Comparison of ENCODE assay signal across 13 mouse cellular contexts in genomic region chr4:136820069-136820522, GRCm38 (mm10). TPM values are rescaled to one million over a fixed set of nuclear protein-coding genes. Genes with fewer than 3 reads are reported as not detected.
DNase-seq lines count a peak whose midpoint lies in the region; ATAC-seq and TF ChIP-seq lines count a peak whose summit lies in the region.
"Had no signal": no experiment of that assay in that cellular context is flagged by ENCODE, and none has a peak within 500 bp of the region (broad histone marks: within the 10 kb centered on the region; RNA-seq: fewer than 3 reads in every experiment).

No protein-coding gene starts in this region.

- H3K27ac ChIP-seq in stomach, embryonic 14.5 days (ENCODE audit: low read length), result 0 out of 2 replicates have a peak overlapping the region, but pooled peaks have one; percentile 29
- H3K27ac ChIP-seq in stomach, postnatal 0 days (replicated peaks), result no peak overlapping the region
- H3K27ac ChIP-seq in forebrain, embryonic 12.5 days, result peak overlapping the region; percentile 93
- no peak overlapping the region for H3K27ac ChIP-seq in limb, embryonic 12.5 days
- no peak overlapping the region for H3K27ac ChIP-seq in stomach, embryonic 15.5 days
- H3K27ac ChIP-seq: lung, embryonic 15.5 days had no signal

- no peak overlapping the region for H3K4me3 ChIP-seq in stomach, embryonic 14.5 days (ENCODE audit: low read depth, low read length)
- no peak overlapping the region for H3K4me3 ChIP-seq in stomach, postnatal 0 days (ENCODE audit: low read depth, low read length)
- no peak overlapping the region for H3K4me3 ChIP-seq in forebrain, embryonic 12.5 days (replicated peaks)
- no peak overlapping the region for H3K4me3 ChIP-seq in limb, embryonic 12.5 days (replicated peaks)
- no peak overlapping the region for H3K4me3 ChIP-seq in stomach, embryonic 15.5 days (replicated peaks)
- H3K4me3 ChIP-seq: lung, embryonic 15.5 days; myocyte had no signal

- no peak for DNase-seq in stomach, postnatal 0 days (ENCODE audit: low spot score)
- no peak for DNase-seq in gastrocnemius, adult 18-20 months (ENCODE audit: low spot score)
- DNase-seq in natural killer cell, adult 2 months (ENCODE audit: low spot score in 2 of 2), result no peak
- DNase-seq in layer of hippocampus, postnatal 25 days (ENCODE audit: extremely low spot score in 1 of 2, low spot score in 1 of 2), result no peak
- DNase-seq: heart, adult 11 months; spleen, adult 18-20 months had no signal

- no peak overlapping the region for H3K9ac ChIP-seq in stomach, embryonic 14.5 days (replicated peaks; ENCODE audit: low read depth, low read length)
- H3K9ac ChIP-seq in stomach, postnatal 0 days (ENCODE audit: low read length), result no peak overlapping the region
- H3K9ac ChIP-seq in forebrain, embryonic 12.5 days, result peak overlapping the region; percentile 38
- H3K9ac ChIP-seq in limb, embryonic 12.5 days (replicated peaks), result 0 out of 2 replicates have a peak overlapping the region, but pooled peaks have one; percentile 42
- no peak overlapping the region for H3K9ac ChIP-seq in stomach, embryonic 15.5 days
- H3K9ac ChIP-seq: lung, embryonic 15.5 days had no signal

- no peak for TF ChIP-seq EP300 in stomach, postnatal 0 days (optimal IDR thresholded peaks at IDR 0.05)

- peaks cover 32% of the 10 kb centered on the region for H3K4me1 ChIP-seq in stomach, embryonic 14.5 days (ENCODE audit: control insufficient read depth, insufficient read depth, low read length)
- no peaks in the 10 kb centered on the region for H3K4me1 ChIP-seq in stomach, postnatal 0 days (replicated peaks; ENCODE audit: control insufficient read depth, insufficient read depth)
- H3K4me1 ChIP-seq in forebrain, embryonic 12.5 days, result peaks cover 90% of the 10 kb centered on the region
- peaks cover 32% of the 10 kb centered on the region for H3K4me1 ChIP-seq in limb, embryonic 12.5 days (replicated peaks)
- H3K4me1 ChIP-seq in stomach, embryonic 15.5 days, result peaks cover 27% of the 10 kb centered on the region

- TF ChIP-seq CTCF in stomach, postnatal 0 days (IDR thresholded peaks at IDR 0.05; ENCODE audit: low read depth), result no peak

- no peaks in the 10 kb centered on the region for H3K9me3 ChIP-seq in stomach, embryonic 14.5 days (ENCODE audit: control insufficient read depth, low read depth, low read length)
- no peaks in the 10 kb centered on the region for H3K9me3 ChIP-seq in stomach, postnatal 0 days (ENCODE audit: control insufficient read depth, low read length)
- no peaks in the 10 kb centered on the region for H3K9me3 ChIP-seq in forebrain, embryonic 12.5 days
- H3K9me3 ChIP-seq in limb, embryonic 12.5 days, result no peaks in the 10 kb centered on the region
- H3K9me3 ChIP-seq in stomach, embryonic 15.5 days, result no peaks in the 10 kb centered on the region
- H3K9me3 ChIP-seq: lung, embryonic 15.5 days had no signal

- ATAC-seq in stomach, embryonic 14.5 days (ENCODE audit: insufficient number of reproducible peaks, insufficient read depth, low FRiP score, low read depth), result no peak
- no peak for ATAC-seq in stomach, postnatal 0 days (ENCODE audit: low FRiP score, low TSS enrichment)
- peak; percentile 57 for ATAC-seq in forebrain, embryonic 12.5 days (ENCODE audit: low FRiP score)
- no peak for ATAC-seq in limb, embryonic 12.5 days (ENCODE audit: insufficient number of reproducible peaks, insufficient read depth, low FRiP score, low TSS enrichment, low read depth)
- ATAC-seq in stomach, embryonic 15.5 days (ENCODE audit: insufficient read depth, low FRiP score, low read depth), result peak; percentile 38; the same call in 1 of the 2 replicates
- ATAC-seq: inflammation-experienced regulatory T-cells, adult 6 months had no signal

- H3K4me2 ChIP-seq in stomach, embryonic 14.5 days (replicated peaks; ENCODE audit: low read depth, low read length), result no peak overlapping the region
- no peak overlapping the region for H3K4me2 ChIP-seq in stomach, postnatal 0 days (replicated peaks; ENCODE audit: low read depth)
- H3K4me2 ChIP-seq in forebrain, embryonic 12.5 days, result peak overlapping the region; percentile 31
- H3K4me2 ChIP-seq in limb, embryonic 12.5 days, result no peak overlapping the region
- no peak overlapping the region for H3K4me2 ChIP-seq in stomach, embryonic 15.5 days
- H3K4me2 ChIP-seq: lung, embryonic 15.5 days had no signal

- WGBS in stomach, embryonic 14.5 days, result 38% methylated on average over 10 of the region's 10 CpGs
- WGBS in stomach, postnatal 0 days, result 49% methylated on average over 10 of the region's 10 CpGs
- WGBS in forebrain, embryonic 12.5 days, result 8% methylated on average over 10 of the region's 10 CpGs
- WGBS in limb, embryonic 12.5 days, result 34% methylated on average over 8 of the region's 10 CpGs
- WGBS in stomach, embryonic 15.5 days, result 49% methylated on average over 10 of the region's 10 CpGs

- no peaks in the 10 kb centered on the region for H3K27me3 ChIP-seq in stomach, embryonic 14.5 days (ENCODE audit: control insufficient read depth, insufficient read depth, low read length)
- H3K27me3 ChIP-seq in stomach, postnatal 0 days (ENCODE audit: control insufficient read depth, insufficient read depth, low read length), result no peaks in the 10 kb centered on the region
- H3K27me3 ChIP-seq in forebrain, embryonic 12.5 days, result no peaks in the 10 kb centered on the region
- no peaks in the 10 kb centered on the region; the same call in 1 of the 2 replicates for H3K27me3 ChIP-seq in limb, embryonic 12.5 days
- H3K27me3 ChIP-seq in stomach, embryonic 15.5 days (replicated peaks), result no peaks in the 10 kb centered on the region

- H3K36me3 ChIP-seq in stomach, embryonic 14.5 days (ENCODE audit: control insufficient read depth, insufficient read depth, low read length), result no peaks in the 10 kb centered on the region
- H3K36me3 ChIP-seq in stomach, postnatal 0 days (ENCODE audit: control insufficient read depth, insufficient read depth, low read length), result no peaks in the 10 kb centered on the region
- 0 out of 2 replicates have a peak, but pooled peaks cover 7% of the 10 kb centered on the region for H3K36me3 ChIP-seq in forebrain, embryonic 12.5 days (replicated peaks)
- H3K36me3 ChIP-seq in limb, embryonic 12.5 days, result peaks cover 5% of the 10 kb centered on the region; the same call in 1 of the 2 replicates
- no peaks in the 10 kb centered on the region for H3K36me3 ChIP-seq in stomach, embryonic 15.5 days
- H3K36me3 ChIP-seq: lung, embryonic 15.5 days had no signal

RNA-seq across cellular contexts. Expression of gene Ephb2, which starts 15.7 kb away (rescaled TPM):
- 7.5 and 7.6 TPM in 2 replicates for polyA plus RNA-seq in stomach, embryonic 14.5 days (2014; fragmentation: Nextera tagmentation; extraction: Ambion mirVana)
- polyA plus RNA-seq in stomach, postnatal 0 days (2015; fragmentation: Nextera tagmentation; extraction: Ambion mirVana), result 2.3 and 2.5 TPM in 2 replicates
- polyA plus RNA-seq in forebrain, embryonic 12.5 days (2016; fragmentation: Nextera tagmentation; extraction: Ambion mirVana), result 20.3 and 30.2 TPM in 2 replicates
- 13.7 and 16.9 TPM in 2 replicates for polyA plus RNA-seq in limb, embryonic 12.5 days (2016; fragmentation: Nextera tagmentation; extraction: Ambion mirVana)
- 8.6 and 10.6 TPM in 2 replicates for polyA plus RNA-seq in stomach, embryonic 15.5 days (2015; fragmentation: Nextera tagmentation; extraction: Ambion mirVana)
- under 1 TPM; 0.53 to 0.74 TPM for total RNA-seq in gastrocnemius, adult 18-20 months (2021)
- total RNA-seq in layer of hippocampus, postnatal 25 days (2021), result 10 to 100 TPM; 24.0 to 29.2 TPM

Comparison
In these comparisons a context has a peak if more than half of its experiments do, and no peak if none do; other contexts are left out.
1. ATAC-seq: peak in forebrain, embryonic 12.5 days (single experiment) and stomach, embryonic 15.5 days (single experiment); none in stomach, embryonic 14.5 days (single experiment), stomach, postnatal 0 days (single experiment) and limb, embryonic 12.5 days (single experiment).
2. H3K27ac ChIP-seq: peak in stomach, embryonic 14.5 days (single experiment) and forebrain, embryonic 12.5 days (single experiment); none in stomach, postnatal 0 days (single experiment), limb, embryonic 12.5 days (single experiment) and stomach, embryonic 15.5 days (single experiment).
3. H3K9ac ChIP-seq: peak in forebrain, embryonic 12.5 days (single experiment) and limb, embryonic 12.5 days (single experiment); none in stomach, embryonic 14.5 days (single experiment), stomach, postnatal 0 days (single experiment) and stomach, embryonic 15.5 days (single experiment).